Mouse (Mus musculus): Measurements from ENCODE around the gene Rbbp7.
A peak's percentile ranks its signal among the peaks of the same experiment; 100 is the strongest.

Gene Rbbp7

DNA sequence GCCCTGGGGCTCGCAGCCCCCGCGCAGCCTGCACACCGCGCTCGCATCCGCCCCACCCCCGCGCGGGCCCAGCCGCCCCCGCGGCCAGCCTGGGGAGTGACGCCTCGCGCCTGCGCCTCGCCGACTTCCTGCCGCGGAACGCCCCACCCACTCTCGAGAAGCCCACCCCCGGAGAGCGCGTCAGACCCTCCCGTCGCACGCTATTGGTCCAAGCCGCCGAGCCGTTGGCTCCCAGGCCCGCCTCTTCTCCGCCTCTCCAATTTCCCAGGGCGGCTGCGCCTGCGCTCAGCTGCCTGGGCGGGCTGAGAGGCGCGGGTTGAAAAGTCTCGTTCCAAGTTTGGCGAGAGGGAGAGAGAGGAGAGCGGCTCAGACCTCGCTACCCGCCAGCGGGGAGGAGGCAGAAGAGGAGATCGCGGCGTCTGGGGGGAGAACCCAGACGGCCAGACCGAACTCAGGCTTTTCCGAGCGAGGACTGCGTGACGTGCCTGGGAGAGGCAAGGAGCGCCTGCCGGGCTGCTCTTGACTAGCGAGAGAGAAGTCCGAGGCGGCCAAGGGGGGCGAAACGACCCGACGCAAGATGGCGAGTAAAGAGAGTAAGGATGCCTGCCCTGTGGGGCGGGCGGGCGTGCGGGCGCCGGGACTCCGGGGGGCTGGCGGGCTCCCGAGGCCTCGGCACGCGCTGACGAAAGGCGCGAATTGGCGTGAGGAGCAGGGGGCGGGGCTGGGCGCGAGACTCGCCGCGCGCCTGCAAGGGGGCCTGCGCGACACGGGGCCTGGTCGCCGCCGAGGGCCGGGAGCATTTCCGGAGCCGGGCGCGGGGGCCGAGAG lies at the start of gene Rbbp7:
TSS of gene Rbbp7 (plus strand) at position 288 of the 828 bp plus-strand sequence.
- DNase-seq (ENCODE audit: low read depth, low spot score) = peak; percentile 95

DNA sequence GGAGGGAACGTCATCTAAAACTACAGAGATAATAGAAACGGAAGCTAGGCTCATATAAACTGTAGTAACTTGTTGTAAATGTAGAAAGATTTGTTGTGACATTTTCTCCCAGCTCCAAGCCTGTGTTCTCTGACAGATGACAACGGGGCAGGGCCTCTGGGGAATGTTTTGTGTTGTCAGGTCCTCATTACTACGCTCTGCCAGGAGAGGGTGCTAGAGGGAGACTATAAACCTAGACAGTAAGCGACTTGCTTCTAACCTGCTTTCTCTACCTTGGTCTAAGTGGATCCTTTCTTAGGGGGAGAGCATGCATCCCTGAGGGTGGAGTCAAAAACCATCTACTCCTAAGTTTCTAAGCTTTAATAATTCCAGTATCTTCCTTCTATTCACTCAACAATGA lies 42.4 kb upstream of the Rbbp7 start:
- DNase-seq (ENCODE audit: low read depth, low spot score) = peak; percentile 59

DNA sequence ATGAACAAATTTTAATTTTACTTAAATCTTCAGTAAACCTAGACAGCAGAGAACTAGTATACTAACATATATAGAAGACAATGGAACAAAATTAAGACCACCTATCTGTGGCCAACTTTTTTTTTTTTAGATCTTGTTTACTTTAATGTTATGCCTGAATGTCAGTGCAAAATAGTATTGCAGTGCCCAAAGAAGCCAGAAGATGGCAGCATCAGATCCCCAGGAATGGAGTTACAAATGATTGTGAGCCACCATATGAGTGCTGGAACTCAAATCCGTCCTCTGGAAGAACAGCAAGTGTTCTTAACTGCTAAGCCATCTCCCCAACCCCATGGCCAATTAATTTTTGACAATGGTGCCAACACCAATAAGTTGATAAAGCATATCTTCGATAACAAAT lies 40.6 kb upstream of the Rbbp7 start:
- DNase-seq (ENCODE audit: low read depth, low spot score) = peak; percentile 59

DNA sequence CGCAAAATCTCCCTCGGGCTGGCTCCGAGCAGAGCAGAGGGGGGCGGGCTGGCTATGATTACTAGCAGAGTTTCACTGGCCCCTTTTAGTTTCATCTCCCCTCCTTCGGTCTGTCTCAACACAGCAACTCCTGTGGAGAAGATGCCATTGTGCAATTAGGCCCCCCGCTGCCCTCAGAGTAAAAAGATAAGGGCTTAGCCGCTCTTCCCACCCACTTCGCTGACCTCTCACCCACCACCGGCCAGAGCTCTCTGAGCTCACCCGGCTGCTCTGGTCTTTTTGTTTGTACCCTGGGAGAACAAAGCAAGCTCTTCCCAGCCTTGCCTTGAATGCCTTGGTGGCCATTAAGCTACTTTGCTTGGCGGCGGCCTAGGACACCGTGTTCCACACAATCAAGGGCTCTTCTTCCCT lies 32.8 kb upstream of the Rbbp7 start:
- no peak for DNase-seq (ENCODE audit: low read depth, low spot score)

DNA sequence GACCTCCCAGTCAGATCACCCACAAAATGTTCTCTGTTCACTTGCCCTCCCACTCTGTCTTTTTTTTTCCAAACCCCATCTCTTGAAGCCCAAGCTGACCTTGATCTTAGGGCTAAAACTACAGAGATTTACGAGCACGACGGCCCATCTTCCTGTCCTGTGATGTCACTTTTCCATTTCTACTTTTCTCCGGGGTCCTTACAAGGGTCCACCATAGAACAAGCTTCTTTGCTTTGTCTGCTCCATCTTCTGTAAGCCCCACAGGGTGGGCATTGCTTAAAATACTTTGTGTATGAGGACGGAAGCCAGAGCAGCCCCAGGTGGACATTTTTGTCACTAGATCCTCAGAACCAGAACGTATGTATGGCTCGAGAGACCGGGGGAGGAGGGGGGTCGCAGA lies 32.4 kb upstream of the Rbbp7 start:
- no peak for DNase-seq (ENCODE audit: low read depth, low spot score)

DNA sequence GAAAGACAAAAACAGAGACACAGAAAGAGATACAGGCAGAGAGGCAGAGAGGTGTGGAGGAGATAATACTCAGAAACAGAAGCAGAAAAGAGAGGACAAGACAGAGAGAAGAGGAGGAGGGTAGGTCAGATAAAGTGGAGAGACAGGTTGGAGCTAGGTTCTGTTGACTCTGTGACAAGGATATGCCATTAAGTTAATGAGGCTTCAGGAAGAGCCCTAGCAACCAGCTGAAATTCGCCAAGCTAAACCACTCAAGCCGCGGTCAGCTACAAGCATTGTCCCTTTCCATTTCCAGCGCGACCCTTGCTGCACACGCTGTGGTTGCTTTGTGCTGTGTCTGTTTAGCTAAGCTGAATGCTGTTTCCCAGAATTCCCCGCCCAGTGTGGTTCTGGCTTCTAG lies 32.0 kb upstream of the Rbbp7 start:
- no peak for DNase-seq (ENCODE audit: low read depth, low spot score)

DNA sequence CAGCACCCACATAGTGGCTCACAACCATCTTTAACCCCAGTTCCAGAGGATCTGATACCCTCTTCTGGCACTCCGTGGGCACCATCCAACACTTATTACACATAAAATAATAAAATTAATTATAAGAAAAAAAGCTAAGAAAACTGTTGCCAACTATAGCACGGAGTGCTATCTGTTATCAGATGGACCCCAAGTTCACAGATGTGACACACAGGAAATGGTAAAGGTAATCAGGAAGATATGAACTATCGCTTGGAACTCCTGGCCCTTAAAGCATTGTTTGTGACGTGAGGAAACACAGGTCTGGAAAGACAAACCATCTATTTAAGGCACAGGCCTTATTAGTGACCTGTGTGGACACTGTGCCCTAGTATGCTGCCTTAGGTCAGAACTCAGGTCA lies 30.2 kb upstream of the Rbbp7 start:
- DNase-seq (ENCODE audit: low read depth, low spot score) = no peak

DNA sequence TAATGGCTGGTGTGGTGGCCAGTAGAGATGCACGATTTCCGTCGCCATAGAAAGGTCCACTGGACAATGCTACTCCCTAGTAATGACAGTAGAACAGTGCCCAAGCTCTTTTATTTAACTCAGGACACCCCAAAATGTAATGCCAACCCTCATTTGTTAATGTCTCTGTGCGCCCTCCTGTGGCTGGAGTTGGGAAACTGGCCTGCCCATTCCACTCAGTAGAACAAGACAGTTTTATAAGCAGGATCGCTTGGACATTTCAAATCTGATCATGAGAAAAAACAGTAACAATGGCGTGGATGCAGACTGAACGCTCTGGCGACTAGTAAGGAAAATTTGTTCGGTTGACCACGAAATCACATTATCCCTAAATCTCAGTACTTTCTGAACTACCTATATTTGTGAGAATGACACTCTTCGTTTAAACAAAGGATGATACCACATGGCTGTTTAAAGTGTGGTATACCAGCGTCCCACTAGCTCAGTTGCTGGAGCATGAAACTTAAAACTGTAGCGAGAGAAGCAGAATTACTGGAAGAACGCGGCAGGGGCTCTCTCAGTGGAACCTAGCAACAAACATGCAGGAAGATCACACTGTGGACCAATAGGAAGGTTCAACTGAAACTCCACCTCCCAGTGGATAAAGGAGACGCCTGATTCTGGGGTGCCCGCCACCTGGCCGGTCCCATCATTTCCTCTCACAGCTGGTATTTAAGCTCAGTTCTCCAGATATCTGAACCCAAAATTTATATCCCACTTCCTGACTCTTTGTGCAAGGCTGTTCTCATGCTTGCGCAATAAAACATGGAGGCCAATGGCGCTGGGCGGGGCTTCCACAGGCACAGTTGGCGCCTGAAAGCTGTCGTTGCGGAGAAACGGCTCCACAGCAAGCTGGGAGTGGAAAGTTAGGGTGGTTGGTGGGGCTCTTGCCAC lies 24.9 kb upstream of the Rbbp7 start:
- peak; percentile 73 for DNase-seq (ENCODE audit: low read depth, low spot score)

DNA sequence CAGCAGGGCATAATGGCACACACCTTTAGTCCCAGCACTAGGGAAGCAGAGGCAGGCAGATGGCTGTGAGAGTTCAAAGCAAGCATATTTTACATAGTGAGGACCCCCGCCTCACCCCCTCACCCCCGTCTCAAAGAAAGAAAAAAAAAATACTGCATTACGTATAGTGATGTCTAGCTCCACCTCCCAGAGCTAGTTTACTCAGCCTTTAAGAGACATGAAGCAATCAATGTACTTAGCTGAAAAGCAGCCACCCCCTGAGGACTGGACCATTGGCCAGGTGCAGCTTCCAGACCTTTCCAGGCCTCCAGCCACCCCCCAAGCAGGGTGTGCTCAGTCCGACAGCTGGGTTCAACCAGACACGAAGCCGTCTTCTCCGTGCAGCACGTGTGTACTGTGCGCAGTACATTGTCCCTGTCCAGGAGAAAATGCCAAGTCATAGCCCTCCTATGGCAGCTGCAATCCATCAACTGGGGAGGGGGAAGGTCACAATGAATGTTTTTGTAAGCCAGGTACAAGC lies 24.0 kb upstream of the Rbbp7 start:
- DNase-seq (ENCODE audit: low read depth, low spot score) = no peak

DNA sequence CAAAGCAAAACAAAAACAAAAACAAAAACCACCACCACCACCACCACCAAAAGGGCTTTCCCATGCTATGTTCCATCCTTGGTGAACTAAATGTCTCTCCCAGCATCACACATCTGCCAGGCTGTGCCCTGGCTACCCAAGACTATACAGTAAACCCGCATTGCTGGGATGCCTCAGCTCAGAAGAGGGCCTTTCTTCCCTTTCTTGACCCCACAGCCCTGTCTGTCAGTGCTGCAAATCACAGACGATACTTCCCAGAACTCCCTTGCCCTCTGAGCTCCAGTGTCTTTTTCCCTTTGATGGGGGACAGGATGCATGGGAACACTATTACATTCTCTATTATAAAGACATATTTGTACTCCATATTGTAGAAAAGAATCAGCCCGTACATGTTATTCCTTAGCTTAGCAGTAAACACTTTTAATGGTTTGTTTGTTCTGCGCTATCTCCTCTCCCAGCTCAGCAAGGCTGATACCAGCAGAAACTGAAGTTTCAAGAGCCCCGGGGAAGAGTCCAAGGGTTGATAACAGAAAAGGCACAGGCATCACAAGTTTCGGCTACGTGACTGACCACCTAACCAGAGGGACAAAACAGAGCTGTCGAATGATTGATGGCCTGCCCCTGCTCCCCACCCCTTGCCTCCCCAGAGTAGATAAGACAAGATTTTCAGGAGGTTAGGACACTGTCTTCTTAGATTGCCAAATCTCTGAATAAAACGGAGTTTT lies 11.3 kb upstream of the Rbbp7 start:
- DNase-seq (ENCODE audit: low read depth, low spot score) = no peak

DNA sequence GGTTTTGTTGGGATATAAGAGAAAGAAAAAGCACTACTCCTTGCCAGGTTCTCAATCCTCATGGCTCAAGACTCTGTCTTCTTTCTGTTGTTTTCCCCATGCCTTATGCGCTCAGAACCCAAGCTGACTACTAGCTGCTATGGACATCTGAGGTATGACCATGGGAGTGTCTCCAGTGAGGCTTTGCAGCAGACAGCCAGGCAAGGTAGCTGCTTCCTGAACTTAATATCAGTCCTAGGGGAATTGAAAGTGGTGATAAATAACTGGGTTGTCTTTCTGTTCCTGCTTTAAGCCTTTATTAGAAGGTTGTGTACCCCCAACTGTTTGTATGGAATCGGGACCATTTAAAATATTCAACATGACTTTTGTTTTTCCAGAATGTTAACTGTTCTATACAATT lies 7.8 kb upstream of the Rbbp7 start:
- no peak for DNase-seq (ENCODE audit: low read depth, low spot score)

DNA sequence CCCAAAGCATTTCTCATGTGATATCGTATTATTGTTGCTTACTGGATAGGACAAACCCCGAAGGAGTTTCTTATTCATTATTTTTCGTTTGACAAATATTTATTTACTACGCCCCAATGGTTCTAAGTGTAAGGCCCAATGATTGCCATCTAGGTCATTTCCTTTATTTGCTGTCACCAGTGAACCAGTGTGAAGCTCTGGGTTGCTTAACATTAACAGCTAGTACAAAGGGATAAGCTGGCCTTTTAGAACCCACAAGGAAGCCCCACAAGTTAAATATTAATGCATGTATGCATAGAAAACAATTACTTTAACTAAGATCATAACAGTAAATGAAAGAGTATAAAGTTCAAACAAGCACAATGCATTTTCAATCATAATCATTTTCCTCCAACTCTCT lies 5.9 kb upstream of the Rbbp7 start:
- no peak for DNase-seq (ENCODE audit: low read depth, low spot score)

DNA sequence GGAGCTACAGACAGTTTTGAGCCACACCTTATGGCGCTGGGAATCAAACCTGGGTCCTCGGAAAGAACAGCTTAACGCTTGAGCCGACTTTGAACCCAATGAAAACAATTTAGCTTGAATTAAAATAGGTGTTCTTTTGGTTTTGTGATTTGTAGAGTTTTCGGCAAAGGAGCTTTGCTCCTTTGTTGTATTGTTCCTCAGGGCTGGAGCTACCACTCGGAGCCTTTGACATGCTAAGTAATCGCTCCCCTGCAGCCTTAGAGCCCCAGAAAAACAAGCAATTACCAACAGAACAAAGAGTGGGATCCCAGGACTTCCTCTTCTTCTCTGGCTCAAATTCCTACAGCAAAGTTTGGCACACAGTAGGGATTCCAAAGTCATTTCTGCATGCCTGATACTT lies 4.1 kb upstream of the Rbbp7 start:
- DNase-seq (ENCODE audit: low read depth, low spot score) = no peak

DNA sequence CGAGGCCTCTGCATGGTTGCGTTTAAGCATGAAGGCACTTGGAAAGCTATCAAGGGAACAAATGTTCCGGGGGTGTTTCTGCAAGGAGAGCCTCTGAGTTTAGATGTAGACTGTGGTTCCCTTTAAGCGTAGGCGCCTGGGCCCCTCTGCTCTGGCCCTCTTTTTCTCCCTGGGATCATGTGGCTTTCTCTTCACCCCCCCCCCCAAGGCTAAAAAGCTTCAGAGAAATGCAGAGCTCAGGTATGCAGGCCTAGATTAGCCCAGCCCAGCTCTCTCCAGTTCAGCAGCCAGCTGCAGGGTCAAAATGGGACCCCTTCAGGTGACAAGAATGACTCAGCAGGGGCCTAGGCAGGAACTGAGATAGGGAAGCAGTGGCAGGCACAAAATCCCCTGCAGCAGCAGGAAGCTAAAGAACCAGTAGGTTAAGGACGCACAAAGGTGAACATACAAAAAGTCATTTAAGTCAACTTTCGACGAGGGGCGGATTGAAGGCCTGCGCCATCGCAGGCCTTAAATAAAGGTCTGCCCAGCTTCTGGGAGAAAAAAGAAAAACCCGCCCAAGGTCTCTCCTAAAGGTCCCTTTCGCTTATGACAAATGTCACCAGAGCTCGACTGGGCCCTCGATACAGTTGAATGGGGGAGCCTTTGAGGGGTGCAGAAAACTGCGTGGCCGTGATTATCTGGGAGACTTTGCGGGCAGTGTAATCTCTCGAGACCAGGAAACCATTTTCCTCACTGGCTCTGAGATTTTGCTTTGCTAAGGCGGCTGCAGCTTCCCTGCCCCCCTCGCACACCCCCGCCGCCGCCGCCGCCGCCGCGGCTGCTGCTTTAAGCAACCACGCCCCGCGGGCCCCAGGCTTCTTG lies 719 bp upstream of the Rbbp7 start:
- DNase-seq (ENCODE audit: low read depth, low spot score) = peak; percentile 60

DNA sequence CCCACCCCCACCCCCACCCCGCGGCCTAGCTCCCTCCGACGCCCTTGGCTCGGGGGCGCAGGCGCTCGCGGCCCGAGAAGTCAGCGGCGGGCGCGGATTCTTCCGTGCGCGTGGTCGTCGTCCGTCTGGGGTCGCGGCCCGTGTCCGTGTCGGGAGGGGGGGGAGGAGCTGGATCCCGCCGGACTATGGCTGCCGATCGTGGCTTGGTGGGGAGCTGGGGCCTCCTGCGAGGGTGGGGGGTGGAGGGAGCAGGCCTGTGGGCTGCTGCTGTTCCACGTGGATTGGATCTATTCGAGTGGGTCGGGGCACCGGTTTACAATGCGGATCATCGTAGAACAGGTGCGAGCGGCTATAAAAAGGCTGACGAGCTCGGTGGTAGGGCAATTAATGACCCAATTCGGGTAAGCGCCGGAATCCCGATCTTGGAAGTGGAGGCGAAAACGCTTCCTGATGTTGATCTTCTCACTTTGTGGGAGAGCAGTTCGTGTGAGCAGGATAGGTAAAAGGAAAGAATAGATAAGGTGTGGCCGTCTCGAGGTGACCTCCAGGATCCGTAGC lies 835 bp downstream of the Rbbp7 start:
- DNase-seq (ENCODE audit: low read depth, low spot score) = no peak

DNA sequence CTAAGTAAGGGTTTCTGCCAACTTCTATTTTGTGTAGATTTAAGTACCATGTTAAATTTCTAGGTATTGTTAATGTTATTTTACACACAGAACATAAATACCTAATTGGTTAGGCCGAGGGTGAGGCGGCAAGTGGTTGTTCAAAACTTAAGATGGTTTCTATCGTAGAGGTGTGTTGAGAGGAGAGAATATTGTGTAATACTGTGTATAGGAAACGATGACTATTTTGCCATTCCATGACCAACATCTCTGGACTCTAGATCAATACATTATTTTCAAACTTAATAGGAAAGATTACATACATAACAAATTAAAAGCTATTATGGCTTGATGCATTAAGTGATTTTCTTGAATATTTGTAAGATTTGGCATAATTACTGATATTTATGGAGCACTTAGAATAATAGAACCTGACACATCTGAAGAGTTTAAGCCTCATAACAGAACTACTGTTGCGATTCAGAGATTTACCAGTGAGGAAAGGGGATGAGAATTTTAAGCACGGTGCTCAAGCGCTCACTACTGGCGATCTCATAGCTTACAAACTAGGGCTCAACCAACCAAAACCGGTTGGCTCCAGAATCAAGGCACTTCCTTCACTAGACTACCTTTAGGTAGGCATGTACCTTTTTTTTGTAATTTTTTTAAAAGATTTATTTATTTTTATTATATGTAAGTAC lies 1.7 kb downstream of the Rbbp7 start:
- peak; percentile 7 for DNase-seq (ENCODE audit: low read depth, low spot score)

DNA sequence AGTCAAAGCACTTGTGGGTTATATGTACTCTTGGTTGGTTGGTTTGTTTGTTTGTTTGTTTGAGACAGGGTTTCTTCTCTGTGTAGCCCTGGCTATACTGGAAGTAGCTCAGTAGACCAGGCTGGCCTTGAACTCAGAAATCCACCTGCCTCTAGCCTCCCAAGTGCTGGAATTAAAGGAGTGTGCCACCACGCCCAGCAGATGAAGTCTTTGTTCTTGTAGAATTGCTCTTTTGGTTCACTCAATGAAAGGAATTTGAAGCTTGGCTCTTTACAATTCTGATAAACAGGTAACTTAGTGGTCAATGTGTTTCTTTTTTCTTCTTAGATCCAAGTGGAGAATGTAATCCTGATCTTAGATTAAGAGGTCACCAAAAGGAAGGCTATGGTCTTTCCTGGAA lies 10.5 kb downstream of the Rbbp7 start:
- DNase-seq (ENCODE audit: low read depth, low spot score) = no peak

DNA sequence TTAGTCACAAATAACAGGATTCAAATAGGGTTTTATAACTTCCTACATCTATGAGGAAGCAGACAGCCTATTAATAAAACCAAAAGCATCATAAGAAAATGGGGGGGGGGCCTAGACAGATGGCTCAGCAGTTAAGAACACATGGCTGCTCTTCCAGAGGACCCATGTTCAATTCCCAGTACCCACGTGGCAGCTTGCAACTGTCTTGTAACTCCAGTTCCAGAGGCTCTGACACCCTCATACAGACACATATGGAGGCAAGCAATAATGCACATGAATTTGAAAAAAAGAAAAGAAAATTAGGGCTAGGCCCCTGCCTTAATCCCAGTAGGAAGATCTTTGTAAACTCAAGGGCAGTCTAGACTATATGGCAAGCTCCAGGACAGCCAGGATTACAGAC lies 28.2 kb downstream of the Rbbp7 start:
- DNase-seq (ENCODE audit: low read depth, low spot score) = no peak

DNA sequence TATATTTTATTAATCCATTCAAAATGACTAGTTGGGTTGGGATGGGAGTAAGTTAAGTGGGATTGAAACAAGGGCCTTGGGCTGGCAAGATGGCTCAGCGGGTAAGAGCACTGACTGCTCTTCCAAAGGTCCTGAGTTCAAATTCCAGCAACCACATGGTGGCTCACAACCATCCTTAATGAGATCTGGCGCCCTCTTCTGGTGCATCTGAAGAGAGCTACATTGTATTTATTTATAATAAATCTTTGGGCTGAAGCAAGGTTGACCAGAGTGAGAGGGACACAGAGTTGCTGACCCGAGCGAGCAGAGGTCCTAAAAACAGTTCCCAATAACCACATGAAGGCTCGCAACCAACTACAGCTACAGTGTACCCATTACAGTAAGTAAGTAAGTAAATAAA lies 31.2 kb downstream of the Rbbp7 start:
- peak; percentile 8 for DNase-seq (ENCODE audit: low read depth, low spot score)

DNA sequence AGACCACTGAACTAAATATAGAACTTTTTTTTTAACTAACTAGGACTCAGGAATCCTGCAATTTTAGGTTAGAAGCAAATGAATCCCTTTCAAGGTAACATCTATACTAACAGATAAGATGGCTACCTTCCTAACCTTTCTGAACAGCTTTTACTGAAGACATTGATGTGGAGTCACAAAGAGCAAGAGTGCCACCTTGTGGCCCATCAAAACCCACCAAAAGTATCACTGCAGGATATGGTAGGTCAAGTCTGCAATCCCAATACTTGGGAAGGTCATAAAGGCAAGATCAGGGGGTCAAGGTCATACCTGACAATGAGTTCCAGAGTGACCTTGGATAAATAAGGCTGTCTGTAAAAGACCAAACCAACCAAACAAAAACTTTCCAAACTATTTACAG lies 40.2 kb downstream of the Rbbp7 start:
- peak; percentile 59 for DNase-seq (ENCODE audit: low read depth, low spot score)

All from CD4-positive helper T cell, adult 2 months (primary cell).